Mouse (Mus musculus) embryo, embryonic 11.5 days (tissue): ENCODE measurements around the gene Opn3.

Experiments
- DNase-seq: peaks from one replicate; pipeline ENCODE4 v3.0.0-alpha.2; 2012; ENCODE audit warnings: low read depth, low spot score

The Opn3 gene

DNA sequence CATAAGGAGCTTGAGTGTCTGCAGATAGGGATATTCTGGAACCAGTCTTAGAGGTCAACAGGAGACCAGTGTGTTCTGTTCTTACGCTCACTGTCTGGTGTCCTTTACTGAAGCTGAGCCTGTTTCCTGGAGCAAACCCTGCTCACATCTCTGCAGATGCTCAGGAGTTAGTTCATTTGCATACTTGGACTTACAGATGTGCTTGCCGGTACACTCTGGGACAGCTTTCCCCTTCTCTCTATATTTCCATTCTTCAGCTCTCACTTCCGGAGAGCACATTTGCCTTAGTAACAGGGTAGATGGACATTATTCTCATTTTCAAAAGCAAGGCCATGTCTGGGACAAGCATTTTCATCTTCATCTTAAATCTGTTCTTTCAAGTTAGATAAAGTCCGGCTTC lies 44.0 kb downstream of the Opn3 start:
- DNase-seq = no peak

DNA sequence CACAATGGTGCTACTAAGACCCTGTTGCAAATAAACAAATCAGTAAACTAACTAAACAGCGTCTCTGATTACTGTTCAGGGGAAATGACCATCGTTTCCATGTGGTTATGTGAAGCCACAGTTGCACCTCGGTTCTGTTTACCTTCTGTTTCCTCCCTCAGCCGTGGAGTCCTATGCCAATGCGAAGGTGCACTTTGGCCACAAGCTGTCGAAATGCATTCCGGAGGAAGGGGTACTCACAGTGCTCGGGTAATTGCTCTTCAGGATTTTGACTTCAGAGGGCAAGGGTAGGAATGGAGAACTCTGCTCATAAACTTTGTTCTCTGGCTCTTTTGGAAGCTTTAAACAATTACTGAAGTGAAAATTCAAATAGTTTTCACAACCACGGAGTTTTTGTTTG lies 45.6 kb downstream of the Opn3 start:
- no peak for DNase-seq

GRCm38 (mm10) chr1:175643496-175644265 lies 48.9 kb downstream of the Opn3 start:
- no peak for DNase-seq

- DNase-seq = no peak
Observed at GRCm38 (mm10) chr1:175640435-175641150, 52.0 kb downstream of the Opn3 start.

DNA sequence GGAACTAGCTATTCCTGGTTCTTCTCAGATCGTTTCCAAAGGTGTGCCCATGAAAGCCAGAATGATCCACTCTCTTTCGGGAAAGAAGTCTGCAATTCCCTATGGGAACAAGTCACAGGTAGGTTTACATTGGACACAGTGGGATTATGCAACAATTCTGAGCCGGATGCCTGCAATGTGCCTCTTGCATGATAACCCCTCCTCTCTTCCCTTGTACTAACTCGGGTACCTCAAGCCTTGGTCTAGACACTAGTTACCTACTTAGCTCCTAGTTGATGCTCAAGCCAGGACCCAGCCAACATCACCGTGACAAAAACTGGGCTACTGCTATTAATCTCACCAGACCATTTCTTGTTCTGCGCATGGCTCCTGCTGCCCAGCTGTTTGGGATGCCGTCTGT lies 53.5 kb downstream of the Opn3 start:
- no peak for DNase-seq

- DNase-seq = no peak
Observed at GRCm38 (mm10) chr1:175637677-175638076, 54.9 kb downstream of the Opn3 start.

- no peak for DNase-seq
Observed at GRCm38 (mm10) chr1:175632470-175632869, 60.1 kb downstream of the Opn3 start.

GRCm38 (mm10) chr1:175631721-175632221 lies 60.8 kb downstream of the Opn3 start:
- no peak for DNase-seq

GRCm38 (mm10) chr1:175631080-175631479 lies 61.5 kb downstream of the Opn3 start:
- no peak for DNase-seq

GRCm38 (mm10) chr1:175630345-175630744 lies 62.2 kb downstream of the Opn3 start:
- no peak for DNase-seq

DNA sequence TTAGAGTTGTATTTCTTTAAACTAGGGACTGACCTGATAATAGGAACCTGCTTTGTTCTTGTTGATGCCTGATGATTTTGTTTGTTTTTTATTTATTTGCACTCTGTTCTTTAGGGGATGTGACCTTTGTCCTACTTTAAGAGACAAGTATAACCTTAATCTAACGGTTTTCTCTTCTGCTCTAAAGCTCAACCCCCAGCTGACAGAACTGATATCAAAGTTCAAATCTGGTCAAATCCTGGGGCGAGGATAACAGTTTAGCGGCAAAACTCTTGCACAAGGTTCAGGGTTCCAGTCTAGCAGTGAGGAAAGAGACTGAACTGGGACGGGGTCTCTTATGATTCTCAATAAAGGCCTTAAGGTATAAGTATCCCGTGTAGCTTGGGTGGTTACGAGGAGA lies 63.3 kb downstream of the Opn3 start:
- DNase-seq = no peak

GRCm38 (mm10) chr1:175625990-175626692 lies 66.4 kb downstream of the Opn3 start:
- DNase-seq = no peak

- DNase-seq = peak; percentile 96
Observed at GRCm38 (mm10) chr1:175625257-175625879, 67.2 kb downstream of the Opn3 start, which contains the start of gene Fh1. Gene Fh1, minus strand, starts transcription at chr1:175625635.

- DNase-seq = no peak
Observed at GRCm38 (mm10) chr1:175623656-175624055, 68.9 kb downstream of the Opn3 start.

GRCm38 (mm10) chr1:175619814-175620431 lies 72.7 kb downstream of the Opn3 start, which contains the start of gene Kmo:
Gene Kmo, plus strand, starts transcription at chr1:175620381.
- DNase-seq = no peak

DNA sequence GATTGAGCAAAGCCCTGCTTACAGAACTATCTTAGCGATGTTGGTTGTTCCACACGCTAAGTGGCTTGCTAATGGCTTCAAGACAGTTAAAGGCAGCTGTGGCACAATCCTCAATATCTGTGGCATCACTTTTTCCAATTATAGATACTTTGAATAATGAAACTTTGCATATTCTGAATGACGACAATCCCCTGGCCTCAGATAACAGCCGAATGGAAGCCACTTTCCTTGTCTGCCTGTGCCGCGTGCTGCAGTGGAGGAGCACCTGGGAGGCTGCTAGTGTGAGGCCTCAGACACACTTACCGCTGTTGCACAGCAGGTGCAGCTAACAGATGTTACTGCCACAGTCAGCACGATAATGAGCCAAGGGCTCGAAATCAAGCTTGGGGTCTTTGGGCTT lies 77.6 kb downstream of the Opn3 start:
- no peak for DNase-seq
